Mouse (Mus musculus): Measurements from ENCODE around the gene Gm6408. TPM values are rescaled to one million over a fixed set of nuclear protein-coding genes. Genes with fewer than 3 reads are reported as not detected.
"Not testable (repeated sequence)": the region's sequence is repeated elsewhere in the genome, so short reads cannot be mapped to it uniquely, and the experiment has no call there.

Gene Gm6408
- polyA plus RNA-seq (2012; rRNA removed) (not detected in 2 replicates), polyA plus RNA-seq (2014; fragmentation: Nextera tagmentation; extraction: Ambion mirVana) (not detected in 2 replicates)

DNA sequence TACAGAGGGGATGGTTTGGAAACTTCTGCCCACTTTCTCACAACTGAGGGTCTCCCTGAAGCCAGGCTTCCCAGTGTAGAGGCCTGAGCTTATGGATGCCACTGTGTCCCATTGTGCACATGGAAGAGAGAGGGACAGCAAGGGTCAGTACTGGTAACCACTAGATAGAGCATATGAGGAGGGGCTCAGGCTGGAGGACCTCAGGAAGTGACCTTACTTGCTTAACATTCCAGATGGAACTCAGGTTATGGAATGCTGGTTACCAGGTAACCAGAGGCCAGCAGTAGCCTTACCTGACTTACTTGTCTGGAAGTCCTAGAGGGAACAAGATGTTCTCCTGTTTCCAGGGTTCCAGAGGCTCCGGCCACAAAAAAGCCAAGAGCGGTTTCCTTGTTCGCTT, at the start of gene Gm6408:
Gene Gm6408 (plus strand): TSS at position 301 of the 400 bp plus-strand sequence.
- DNase-seq (ENCODE audit: low read depth in 3 of 3, low spot score in 3 of 3); H3K27ac ChIP-seq; H3K4me1 ChIP-seq (replicated peaks; ENCODE audit: control insufficient read depth in 2 of 2, insufficient read depth in 2 of 2, low read length in 1 of 2); H3K27me3 ChIP-seq (ENCODE audit: control insufficient read depth, insufficient read depth, low read length); H3K36me3 ChIP-seq (replicated peaks; ENCODE audit: control insufficient read depth, insufficient read depth, low read depth); H3K9me3 ChIP-seq (ENCODE audit: control insufficient read depth, low read length); H3K4me2 ChIP-seq (ENCODE audit: low read depth); H3K4me3 ChIP-seq (ENCODE audit: insufficient read depth in 1 of 2, low read depth in 2 of 2, low read length in 2 of 2); ATAC-seq (ENCODE audit: insufficient read depth); H3K9ac ChIP-seq (replicated peaks): not testable (repeated sequence)
- no CpG with 5 or more reads among the region's 3 CpGs for WGBS (ENCODE audit: insufficient replicate concordance)

DNA sequence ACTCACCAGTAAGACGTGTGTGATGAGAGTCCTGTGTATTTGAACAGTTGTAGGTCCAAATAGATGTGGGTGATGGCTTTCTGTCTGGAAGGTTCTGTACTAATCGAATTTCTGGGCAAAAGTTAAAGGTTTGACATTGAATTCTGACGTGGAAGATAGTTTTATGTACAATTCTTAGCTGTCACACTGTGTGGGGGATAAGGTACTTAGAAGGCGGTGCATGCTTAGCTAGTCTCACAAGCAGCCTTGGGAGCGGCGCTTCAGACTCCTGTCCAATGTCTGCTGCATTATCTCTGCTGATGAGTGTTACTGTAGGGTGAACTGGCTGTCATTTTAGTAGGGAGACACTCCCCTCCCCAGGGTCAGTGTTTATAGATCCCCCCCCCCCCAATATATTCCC, 49.3 kb upstream of the Gm6408 start:
- H3K36me3 ChIP-seq (replicated peaks; ENCODE audit: control insufficient read depth, insufficient read depth, low read depth) = no peaks in the 10 kb centered on the region

DNA sequence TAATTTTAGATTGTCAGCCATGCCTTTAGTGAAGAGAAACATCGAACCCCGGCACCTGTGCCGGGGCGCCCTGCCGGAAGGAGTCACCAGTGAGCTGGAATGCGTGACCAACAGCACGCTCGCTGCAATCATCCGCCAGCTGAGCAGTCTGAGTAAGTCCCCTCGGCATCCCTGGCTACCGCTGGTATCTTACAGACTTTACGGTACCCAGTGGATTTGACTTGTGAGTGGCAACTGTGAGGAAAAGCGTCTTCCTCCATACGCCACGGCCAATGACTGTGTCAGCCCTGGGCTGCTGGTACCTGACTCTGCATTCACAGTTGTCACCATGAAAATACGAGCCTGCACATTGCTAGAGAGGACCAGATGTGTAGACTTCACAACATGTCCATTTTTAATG, 46.4 kb upstream of the Gm6408 start:
- ATAC-seq (ENCODE audit: insufficient read depth) = no peak
- TF ChIP-seq EP300 (IDR thresholded peaks at IDR 0.05; ENCODE audit: low read depth) = no peak
- no peak for TF ChIP-seq CTCF (IDR thresholded peaks at IDR 0.05; ENCODE audit: low read depth)
- 85% methylated on average over 16 of the region's 16 CpGs for WGBS (ENCODE audit: insufficient replicate concordance)
- Histone ChIP-seq H3K27ac (no peak overlapping the region), H3K9me3 (ENCODE audit: control insufficient read depth, low read length) (no peaks in the 10 kb centered on the region; the same call in 1 of the 2 replicates), H3K36me3 (replicated peaks; ENCODE audit: control insufficient read depth, insufficient read depth, low read depth) (no peaks in the 10 kb centered on the region), H3K27me3 (ENCODE audit: control insufficient read depth, insufficient read depth, low read length) (no peaks in the 10 kb centered on the region), H3K4me1 (replicated peaks; ENCODE audit: control insufficient read depth in 2 of 2, insufficient read depth in 2 of 2, low read length in 1 of 2) (no peaks in the 10 kb centered on the region), H3K4me2 (ENCODE audit: low read depth) (no peak overlapping the region), H3K9ac (replicated peaks) (no peak overlapping the region), H3K4me3 (ENCODE audit: insufficient read depth in 1 of 2, low read depth in 2 of 2, low read length in 2 of 2) (no peak overlapping the region)
- no peak for DNase-seq (ENCODE audit: low read depth in 3 of 3, low spot score in 3 of 3)

More for the DNA sequence above, 49.3 kb upstream of the Gm6408 start:
- Histone ChIP-seq H3K4me1 (replicated peaks; ENCODE audit: control insufficient read depth in 2 of 2, insufficient read depth in 2 of 2, low read length in 1 of 2) (no peaks in the 10 kb centered on the region), H3K4me2 (ENCODE audit: low read depth) (no peak overlapping the region), H3K27me3 (ENCODE audit: control insufficient read depth, insufficient read depth, low read length) (no peaks in the 10 kb centered on the region), H3K9me3 (ENCODE audit: control insufficient read depth, low read length) (no peaks in the 10 kb centered on the region), H3K9ac (replicated peaks) (no peak overlapping the region), H3K4me3 (ENCODE audit: insufficient read depth in 1 of 2, low read depth in 2 of 2, low read length in 2 of 2) (no peak overlapping the region), H3K27ac (no peak overlapping the region)
- whole genome bisulfite sequencing (ENCODE audit: insufficient replicate concordance) = 62% methylated on average over 6 of the region's 6 CpGs
- TF ChIP-seq EP300 (IDR thresholded peaks at IDR 0.05; ENCODE audit: low read depth) = no peak
- no peak for TF ChIP-seq CTCF (IDR thresholded peaks at IDR 0.05; ENCODE audit: low read depth)
- DNase-seq (ENCODE audit: low read depth in 3 of 3, low spot score in 3 of 3) = no peak
- no peak for ATAC-seq (ENCODE audit: insufficient read depth)

GRCm38 (mm10) chr5:146436796-146437195, 45.0 kb upstream of the Gm6408 start:
- TF ChIP-seq EP300 (IDR thresholded peaks at IDR 0.05; ENCODE audit: low read depth) = no peak
- TF ChIP-seq CTCF (IDR thresholded peaks at IDR 0.05; ENCODE audit: low read depth) = no peak
- Histone ChIP-seq H3K27me3 (ENCODE audit: control insufficient read depth, insufficient read depth, low read length) (no peaks in the 10 kb centered on the region), H3K27ac (no peak overlapping the region), H3K36me3 (replicated peaks; ENCODE audit: control insufficient read depth, insufficient read depth, low read depth) (no peaks in the 10 kb centered on the region), H3K4me2 (ENCODE audit: low read depth) (no peak overlapping the region), H3K4me1 (replicated peaks; ENCODE audit: control insufficient read depth in 2 of 2, insufficient read depth in 2 of 2, low read length in 1 of 2) (no peaks in the 10 kb centered on the region), H3K4me3 (ENCODE audit: insufficient read depth in 1 of 2, low read depth in 2 of 2, low read length in 2 of 2) (no peak overlapping the region), H3K9me3 (ENCODE audit: control insufficient read depth, low read length) (no peaks in the 10 kb centered on the region; the same call in 1 of the 2 replicates), H3K9ac (replicated peaks) (no peak overlapping the region)
- DNase-seq (ENCODE audit: low read depth in 3 of 3, low spot score in 3 of 3) = no peak
- ATAC-seq (ENCODE audit: insufficient read depth) = no peak
- 78% methylated on average over 11 of the region's 11 CpGs for WGBS (ENCODE audit: insufficient replicate concordance)

GRCm38 (mm10) chr5:146439152-146439781, 42.5 kb upstream of the Gm6408 start:
- Histone ChIP-seq H3K9ac (replicated peaks) (no peak overlapping the region), H3K27me3 (ENCODE audit: control insufficient read depth, insufficient read depth, low read length) (no peaks in the 10 kb centered on the region), H3K4me3 (ENCODE audit: insufficient read depth in 1 of 2, low read depth in 2 of 2, low read length in 2 of 2) (no peak overlapping the region), H3K27ac (no peak overlapping the region), H3K4me1 (replicated peaks; ENCODE audit: control insufficient read depth in 2 of 2, insufficient read depth in 2 of 2, low read length in 1 of 2) (no peaks in the 10 kb centered on the region), H3K4me2 (ENCODE audit: low read depth) (no peak overlapping the region), H3K36me3 (replicated peaks; ENCODE audit: control insufficient read depth, insufficient read depth, low read depth) (no peaks in the 10 kb centered on the region), H3K9me3 (ENCODE audit: control insufficient read depth, low read length) (no peaks in the 10 kb centered on the region; the same call in 1 of the 2 replicates)
- TF ChIP-seq EP300 (IDR thresholded peaks at IDR 0.05; ENCODE audit: low read depth) = no peak
- TF ChIP-seq CTCF (IDR thresholded peaks at IDR 0.05; ENCODE audit: low read depth) = no peak
- no peak for ATAC-seq (ENCODE audit: insufficient read depth)
- no peak for DNase-seq (ENCODE audit: low read depth in 3 of 3, low spot score in 3 of 3)
- WGBS (ENCODE audit: insufficient replicate concordance) = 70% methylated on average over 7 of the region's 7 CpGs
